Mouse (Mus musculus): ENCODE data around the gene Pdzd3. TPM values are rescaled to one million over a fixed set of nuclear protein-coding genes. Genes with fewer than 3 reads are reported as not detected.

Pdzd3 gene
- polyA plus RNA-seq, 1 experiment from 2014 or later, result not detected

GRCm38 (mm10) chr9:44253441-44253840, 2.2 kb upstream of the Pdzd3 start:
- 73% methylated on average over 6 of the region's 6 CpGs for WGBS
- H3K9me3 ChIP-seq, result no peaks in the 10 kb centered on the region

DNA sequence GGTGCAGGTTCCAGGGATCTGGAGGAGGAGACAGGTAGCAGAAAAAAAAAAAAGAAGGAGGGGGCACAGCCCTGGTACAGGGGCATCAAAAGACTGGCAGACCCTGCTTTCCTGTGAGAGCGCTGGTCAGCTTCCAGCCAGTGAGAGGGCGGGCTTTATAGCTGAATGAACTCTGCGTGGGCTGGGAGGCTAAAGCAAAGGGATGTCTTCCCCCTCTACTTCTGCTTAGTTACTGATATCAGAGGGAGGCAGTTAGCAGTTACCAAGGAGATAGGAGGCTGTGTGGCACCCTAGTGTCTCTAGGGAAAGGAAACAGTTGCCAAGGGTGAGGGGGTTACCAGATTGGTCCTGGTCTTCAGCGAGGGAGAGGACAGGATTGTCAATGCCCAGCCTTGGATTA, 826 bp downstream of the Pdzd3 start:
- no peak overlapping the region for H3K9ac ChIP-seq (replicated peaks)
- no peak overlapping the region for H3K4me2 ChIP-seq
- no peak for ATAC-seq (ENCODE audit: insufficient number of reproducible peaks, insufficient read depth, low FRiP score, low TSS enrichment, low read depth)
- peaks cover 12% of the 10 kb centered on the region for H3K27me3 ChIP-seq
- no peak overlapping the region for H3K27ac ChIP-seq
- H3K4me1 ChIP-seq (replicated peaks), result peaks cover 23% of the 10 kb centered on the region
- no peaks in the 10 kb centered on the region for H3K36me3 ChIP-seq
- H3K9me3 ChIP-seq, result no peaks in the 10 kb centered on the region
- H3K4me3 ChIP-seq (replicated peaks), result no peak overlapping the region
- 77% methylated on average over 4 of the region's 4 CpGs for WGBS

More at GRCm38 (mm10) chr9:44253441-44253840, 2.2 kb upstream of the Pdzd3 start:
- H3K27ac ChIP-seq, result 0 out of 2 replicates have a peak overlapping the region, but pooled peaks have one; percentile 4
- H3K4me3 ChIP-seq (replicated peaks), result no peak overlapping the region
- peaks cover 32% of the 10 kb centered on the region for H3K4me1 ChIP-seq (replicated peaks)
- no peaks in the 10 kb centered on the region for H3K36me3 ChIP-seq
- no peak overlapping the region for H3K9ac ChIP-seq (replicated peaks)
- no peak overlapping the region for H3K4me2 ChIP-seq
- peaks cover 12% of the 10 kb centered on the region for H3K27me3 ChIP-seq
- no peak for ATAC-seq (ENCODE audit: insufficient number of reproducible peaks, insufficient read depth, low FRiP score, low TSS enrichment, low read depth)

GRCm38 (mm10) chr9:44249181-44250146, 1.8 kb downstream of the Pdzd3 start:
- Histone ChIP-seq H3K4me2 (peak overlapping the region; percentile 39), H3K27ac (no peak overlapping the region), H3K36me3 (no peaks in the 10 kb centered on the region), H3K9ac (replicated peaks) (0 out of 2 replicates have a peak overlapping the region, but pooled peaks have one; percentile 31), H3K4me3 (replicated peaks) (no peak overlapping the region; the same call in 1 of the 2 replicates), H3K27me3 (peaks cover 12% of the 10 kb centered on the region), H3K9me3 (no peaks in the 10 kb centered on the region), H3K4me1 (replicated peaks) (peaks cover 14% of the 10 kb centered on the region)
- peak; percentile 32; the same call in 1 of the 2 replicates for ATAC-seq (ENCODE audit: insufficient number of reproducible peaks, insufficient read depth, low FRiP score, low TSS enrichment, low read depth)
- 48% methylated on average over 26 of the region's 26 CpGs for WGBS

DNA sequence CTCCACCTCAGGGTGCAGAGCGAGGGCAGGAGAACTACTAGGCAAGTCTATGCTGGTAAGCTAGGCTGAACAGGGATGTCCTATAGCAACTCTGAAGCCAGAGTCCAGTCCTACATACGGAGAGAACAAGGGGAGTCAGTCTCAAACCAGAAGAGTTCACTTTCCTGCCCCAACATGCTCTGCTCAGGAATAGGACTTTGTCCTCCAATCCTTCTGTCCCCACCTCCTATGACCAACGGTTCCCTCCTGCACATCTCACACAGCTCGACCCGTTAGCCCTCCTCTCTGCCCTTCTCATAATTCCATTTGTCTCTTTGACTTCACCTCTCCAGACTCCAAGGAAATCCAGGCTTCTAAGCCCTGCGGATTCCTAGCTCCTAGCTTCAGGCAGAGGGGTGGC, 3.4 kb downstream of the Pdzd3 start:
- no peak overlapping the region for H3K27ac ChIP-seq
- H3K36me3 ChIP-seq, result no peaks in the 10 kb centered on the region
- no peaks in the 10 kb centered on the region for H3K4me1 ChIP-seq (replicated peaks)
- WGBS, result 79% methylated on average over 6 of the region's 6 CpGs
- H3K4me3 ChIP-seq (replicated peaks), result no peak overlapping the region
- H3K9ac ChIP-seq (replicated peaks), result no peak overlapping the region
- no peak overlapping the region for H3K4me2 ChIP-seq
- peaks cover 16% of the 10 kb centered on the region for H3K27me3 ChIP-seq
- ATAC-seq (ENCODE audit: insufficient number of reproducible peaks, insufficient read depth, low FRiP score, low TSS enrichment, low read depth), result no peak
- H3K9me3 ChIP-seq, result no peaks in the 10 kb centered on the region

GRCm38 (mm10) chr9:44243621-44244020, 7.7 kb downstream of the Pdzd3 start:
- no peak overlapping the region for H3K9ac ChIP-seq (replicated peaks)
- H3K4me3 ChIP-seq (replicated peaks), result no peak overlapping the region
- no peak overlapping the region for H3K4me2 ChIP-seq
- WGBS, result 53% methylated on average over 2 of the region's 2 CpGs
- ATAC-seq (ENCODE audit: insufficient number of reproducible peaks, insufficient read depth, low FRiP score, low TSS enrichment, low read depth), result no peak
- no peak overlapping the region for H3K27ac ChIP-seq
- H3K27me3 ChIP-seq, result peaks cover 10% of the 10 kb centered on the region; the same call in 1 of the 2 replicates
- H3K9me3 ChIP-seq, result no peaks in the 10 kb centered on the region
- H3K36me3 ChIP-seq, result no peaks in the 10 kb centered on the region
- 0 out of 2 replicates have a peak, but pooled peaks cover 2% of the 10 kb centered on the region for H3K4me1 ChIP-seq (replicated peaks)

DNA sequence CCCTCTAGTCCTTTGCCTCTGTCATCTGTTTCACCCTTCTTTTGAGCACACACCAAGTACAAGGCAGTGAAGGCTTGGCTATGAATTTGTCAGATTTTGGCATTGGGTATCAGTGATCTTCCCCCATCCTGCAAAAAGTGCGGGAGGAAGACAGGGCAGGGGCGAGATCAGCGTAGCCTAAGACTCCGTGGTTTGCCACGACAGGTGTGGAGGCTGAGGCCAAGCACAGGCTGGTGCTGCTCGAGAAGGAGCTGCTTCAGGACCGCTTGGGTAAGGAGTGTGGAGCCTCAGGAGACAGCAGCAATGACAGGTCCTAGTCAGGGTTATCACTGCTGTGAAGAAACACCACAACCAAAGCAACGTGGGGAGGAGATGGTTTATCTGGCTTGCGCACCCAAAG, 9.9 kb downstream of the Pdzd3 start:
- H3K36me3 ChIP-seq, result no peaks in the 10 kb centered on the region
- ATAC-seq (ENCODE audit: insufficient number of reproducible peaks, insufficient read depth, low FRiP score, low TSS enrichment, low read depth), result no peak
- no peak overlapping the region for H3K4me2 ChIP-seq
- H3K4me3 ChIP-seq (replicated peaks), result no peak overlapping the region
- peaks cover 10% of the 10 kb centered on the region; the same call in 1 of the 2 replicates for H3K27me3 ChIP-seq
- H3K9ac ChIP-seq (replicated peaks), result no peak overlapping the region
- no peaks in the 10 kb centered on the region for H3K9me3 ChIP-seq
- WGBS, result 73% methylated on average over 9 of the region's 9 CpGs
- peaks cover 6% of the 10 kb centered on the region; the same call in 1 of the 2 replicates for H3K4me1 ChIP-seq (replicated peaks)
- H3K27ac ChIP-seq, result no peak overlapping the region

GRCm38 (mm10) chr9:44240911-44241310, 10.4 kb downstream of the Pdzd3 start:
- no peaks in the 10 kb centered on the region for H3K9me3 ChIP-seq
- peaks cover 10% of the 10 kb centered on the region; the same call in 1 of the 2 replicates for H3K27me3 ChIP-seq
- no peak overlapping the region for H3K9ac ChIP-seq (replicated peaks)
- ATAC-seq (ENCODE audit: insufficient number of reproducible peaks, insufficient read depth, low FRiP score, low TSS enrichment, low read depth), result no peak
- no peak overlapping the region for H3K27ac ChIP-seq
- peaks cover 6% of the 10 kb centered on the region; the same call in 1 of the 2 replicates for H3K4me1 ChIP-seq (replicated peaks)
- H3K36me3 ChIP-seq, result no peaks in the 10 kb centered on the region
- 71% methylated on average over 5 of the region's 5 CpGs for WGBS
- no peak overlapping the region for H3K4me2 ChIP-seq
- no peak overlapping the region for H3K4me3 ChIP-seq (replicated peaks)

DNA sequence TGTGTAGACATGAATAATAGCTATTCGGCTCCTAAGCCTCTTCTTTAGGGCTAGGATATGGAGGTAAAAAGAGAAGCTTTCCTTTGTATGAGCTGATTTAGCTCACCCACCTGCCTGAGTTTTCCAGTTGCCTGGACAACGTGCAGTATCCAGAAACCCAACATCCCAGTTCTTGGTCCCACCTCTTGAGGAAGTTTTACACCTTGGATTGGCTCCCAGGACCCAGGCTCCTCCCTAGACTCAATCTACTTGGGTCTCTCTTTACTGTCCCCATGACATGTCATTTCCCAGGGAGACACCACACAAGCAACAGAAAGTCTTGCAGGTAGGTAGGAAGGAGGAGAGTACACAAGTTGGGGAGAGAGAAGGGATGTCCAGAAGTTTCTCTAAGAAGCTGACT, 10.9 kb downstream of the Pdzd3 start, which contains the start of gene Ccdc153:
TSS of gene Ccdc153 (plus strand) at position 278 of the 400 bp plus-strand sequence.
- WGBS, result 51% methylated on average over 2 of the region's 2 CpGs
- Histone ChIP-seq H3K36me3 (no peaks in the 10 kb centered on the region), H3K4me1 (replicated peaks) (peaks cover 6% of the 10 kb centered on the region; the same call in 1 of the 2 replicates), H3K4me2 (no peak within 1 kb of the TSS), H3K4me3 (replicated peaks) (no peak within 1 kb of the TSS), H3K27ac (no peak within 1 kb of the TSS), H3K9ac (replicated peaks) (no peak within 1 kb of the TSS), H3K9me3 (no peaks in the 10 kb centered on the region), H3K27me3 (peaks cover 10% of the 10 kb centered on the region; the same call in 1 of the 2 replicates)
- ATAC-seq (ENCODE audit: insufficient number of reproducible peaks, insufficient read depth, low FRiP score, low TSS enrichment, low read depth), result no peak

- Histone ChIP-seq H3K4me2 (no peak overlapping the region), H3K27ac (no peak overlapping the region), H3K9ac (replicated peaks) (no peak overlapping the region), H3K36me3 (no peaks in the 10 kb centered on the region), H3K9me3 (no peaks in the 10 kb centered on the region), H3K27me3 (peaks cover 10% of the 10 kb centered on the region; the same call in 1 of the 2 replicates), H3K4me1 (replicated peaks) (peaks cover 7% of the 10 kb centered on the region; the same call in 1 of the 2 replicates), H3K4me3 (replicated peaks) (no peak overlapping the region)
- 14% methylated on average over 5 of the region's 5 CpGs for WGBS
- ATAC-seq (ENCODE audit: insufficient number of reproducible peaks, insufficient read depth, low FRiP score, low TSS enrichment, low read depth), result no peak
Observed at GRCm38 (mm10) chr9:44239447-44239846, 11.8 kb downstream of the Pdzd3 start.

GRCm38 (mm10) chr9:44238501-44239190, 12.6 kb downstream of the Pdzd3 start:
- Histone ChIP-seq H3K9ac (replicated peaks) (no peak overlapping the region), H3K4me2 (no peak overlapping the region)
- no peak for ATAC-seq (ENCODE audit: insufficient number of reproducible peaks, insufficient read depth, low FRiP score, low TSS enrichment, low read depth)

GRCm38 (mm10) chr9:44237128-44237527, 14.1 kb downstream of the Pdzd3 start:
- Histone ChIP-seq H3K36me3 (no peaks in the 10 kb centered on the region), H3K9me3 (no peaks in the 10 kb centered on the region), H3K9ac (replicated peaks) (0 out of 2 replicates have a peak overlapping the region, but pooled peaks have one; percentile 40), H3K4me3 (replicated peaks) (no peak overlapping the region), H3K4me1 (replicated peaks) (peaks cover 17% of the 10 kb centered on the region), H3K27me3 (peaks cover 6% of the 10 kb centered on the region; the same call in 1 of the 2 replicates), H3K4me2 (no peak overlapping the region), H3K27ac (no peak overlapping the region)
- no peak for ATAC-seq (ENCODE audit: insufficient number of reproducible peaks, insufficient read depth, low FRiP score, low TSS enrichment, low read depth)
- WGBS, result 60% methylated on average over 4 of the region's 4 CpGs

More at GRCm38 (mm10) chr9:44238501-44239190, 12.6 kb downstream of the Pdzd3 start:
- Histone ChIP-seq H3K36me3 (no peaks in the 10 kb centered on the region), H3K4me3 (replicated peaks) (no peak overlapping the region), H3K27me3 (peaks cover 9% of the 10 kb centered on the region; the same call in 1 of the 2 replicates), H3K9me3 (no peaks in the 10 kb centered on the region), H3K27ac (no peak overlapping the region), H3K4me1 (replicated peaks) (peaks cover 8% of the 10 kb centered on the region; the same call in 1 of the 2 replicates)
- WGBS, result 77% methylated on average over 17 of the region's 17 CpGs

Data from limb, embryonic 12.5 days (tissue).